Mouse (Mus musculus) heart, embryonic 14.5 days (tissue): Measurements from ENCODE around the gene Tifab. TPM values are rescaled to one million over a fixed set of nuclear protein-coding genes. Genes with fewer than 3 reads are reported as not detected.

ENCODE experiments used
- ATAC-seq: fragments of 200-750 bp; cut with Nextera tagmentation; 2 replicates; pipeline ENCODE4 v1.8.0; 2017; ENCODE audit warnings: low read depth, moderate TSS enrichment; ENCODE audit not compliant: insufficient number of reproducible peaks, insufficient read depth, low FRiP score
- H3K27ac ChIP-seq, 2 experiments: fragments of 200-500 bp in 1 of 2; fragments of 300-500 bp in 1 of 2; sonication (generic) in 1 of 2; replicated peaks in 1 of 2; 2 replicates each; pipeline ENCODE4 v1.5.1; 2012 to 2014; ENCODE audit warnings: low read depth in 2 of 2, low read length in 2 of 2, control low read depth in 1 of 2, mild to moderate bottlenecking in 1 of 2, mixed read lengths in 1 of 2; ENCODE audit not compliant: control insufficient read depth in 1 of 2, insufficient read depth in 1 of 2
- H3K27me3 ChIP-seq: fragments of 300-500 bp; sonication (generic); 2 replicates; pipeline ENCODE4 v1.6.1; 2014; ENCODE audit warnings: mild to moderate bottlenecking, low read length, control low read depth; ENCODE audit not compliant: control insufficient read depth, insufficient read depth
- H3K36me3 ChIP-seq: fragments of 300-500 bp; sonication (generic); 2 replicates; pipeline ENCODE4 v1.6.1; 2014; ENCODE audit warnings: mild to moderate bottlenecking, control low read depth, low read length, mixed read lengths; ENCODE audit not compliant: control insufficient read depth, insufficient read depth
- H3K4me1 ChIP-seq, 2 experiments: fragments of 200-500 bp in 1 of 2; fragments of 300-500 bp in 1 of 2; sonication (generic) in 1 of 2; 2 replicates each; pipeline ENCODE4 v1.6.1; 2012 to 2014; ENCODE audit warnings: low read length in 2 of 2, control low read depth in 1 of 2, mixed read lengths in 1 of 2; ENCODE audit not compliant: control insufficient read depth in 2 of 2, insufficient read depth in 2 of 2
- H3K4me2 ChIP-seq: fragments of 300-500 bp; sonication (generic); 2 replicates; pipeline ENCODE4 v1.6.1; 2014; ENCODE audit warnings: mild to moderate bottlenecking, low read length
- H3K4me3 ChIP-seq, 2 experiments: fragments of 200-500 bp in 1 of 2; fragments of 300-500 bp in 1 of 2; sonication (generic) in 1 of 2; 2 replicates each; pipeline ENCODE4 v1.5.1; 2012 to 2014; ENCODE audit warnings: low read length in 2 of 2, mild to moderate bottlenecking in 2 of 2, control low read depth in 1 of 2, low read depth in 1 of 2, moderate library complexity in 1 of 2; ENCODE audit not compliant: control insufficient read depth in 1 of 2, insufficient read depth in 1 of 2
- H3K9ac ChIP-seq: fragments of 300-500 bp; sonication (generic); 2 replicates; pipeline ENCODE4 v1.6.1; 2014; ENCODE audit warnings: mild to moderate bottlenecking, low read length
- H3K9me3 ChIP-seq: fragments of 300-500 bp; sonication (generic); 2 replicates; pipeline ENCODE4 v1.6.1; 2016; ENCODE audit warnings: low read length, control low read depth; ENCODE audit not compliant: control insufficient read depth
- WGBS: fragments of 180-500 bp; shearing (Covaris S2); extraction: QIAGEN DNeasy Blood & Tissue Kit; methylation state at CpG from one replicate; pipeline ENCODE4 v1.1.7; 2014; 5-methylcytosine and 5-hydroxymethylcytosine counted together
- polyA plus RNA-seq: library from polyadenylated mRNA; unstranded; fragments of >200 nt; fragmentation: Nextera tagmentation; extraction: Ambion mirVana; gene quantifications from 2 replicates; pipeline ENCODE4 v1.2.1, GENCODE M21; 2014

Tifab gene
- polyA plus RNA-seq, 1 experiment from 2014 or later = 0.28 TPM

- Histone ChIP-seq H3K36me3 (peaks cover under 1% of the 10 kb centered on the region; the same call in 1 of the 2 replicates), H3K9me3 (no peaks in the 10 kb centered on the region), H3K4me1 (peaks cover 15 to 34% of the 10 kb centered on the region in 2 experiments), H3K27ac (peak overlapping the region; percentile 85 to 90), H3K4me2 (peak overlapping the region; percentile 93), H3K27me3 (no peaks in the 10 kb centered on the region), H3K4me3 (peak overlapping the region; percentile 97), H3K9ac (peak overlapping the region; percentile 99)
- peak; percentile 83 for ATAC-seq
- 2% methylated on average over 49 of the region's 89 CpGs for WGBS
These were observed 43.2 kb downstream of the Tifab start for GRCm38 (mm10) chr13:56135231-56136052.

GRCm38 (mm10) chr13:56134631-56135181, 44.0 kb downstream of the Tifab start:
- Histone ChIP-seq H3K27ac (peak overlapping the region; percentile 54 to 90), H3K27me3 (no peaks in the 10 kb centered on the region), H3K4me2 (peak overlapping the region; percentile 93), H3K36me3 (peaks cover 7% of the 10 kb centered on the region; the same call in 1 of the 2 replicates), H3K4me1 (peaks cover 15 to 34% of the 10 kb centered on the region in 2 experiments), H3K4me3 (peak overlapping the region; percentile 97), H3K9me3 (no peaks in the 10 kb centered on the region), H3K9ac (peak overlapping the region; percentile 99)
- peak; percentile 15; the same call in 1 of the 2 replicates for ATAC-seq
- under 1% methylated on average over 45 of the region's 50 CpGs for WGBS

- no peak for ATAC-seq
- 51% methylated on average over 5 of the region's 5 CpGs for WGBS
- peak overlapping the region; percentile 93 for H3K4me2 ChIP-seq
These were observed 44.7 kb downstream of the Tifab start for GRCm38 (mm10) chr13:56134031-56134430.

GRCm38 (mm10) chr13:56132941-56133340, 45.7 kb downstream of the Tifab start:
- H3K27ac ChIP-seq = no peak overlapping the region
- peaks cover 15 to 34% of the 10 kb centered on the region in 2 experiments for H3K4me1 ChIP-seq
- no peak for ATAC-seq
- no peaks in the 10 kb centered on the region for H3K9me3 ChIP-seq
- 55% methylated on average over 7 of the region's 7 CpGs for WGBS
- H3K9ac ChIP-seq = 0 out of 2 replicates have a peak overlapping the region, but pooled peaks have one; percentile 17
- peaks cover 16% of the 10 kb centered on the region for H3K36me3 ChIP-seq
- H3K4me2 ChIP-seq = peak overlapping the region; percentile 24
- no peaks in the 10 kb centered on the region for H3K27me3 ChIP-seq
- no peak overlapping the region for H3K4me3 ChIP-seq

More at GRCm38 (mm10) chr13:56134031-56134430, 44.7 kb downstream of the Tifab start:
- peak overlapping the region in 1 of 2 experiments; percentile 97; a peak in 3 of 4 replicates for H3K4me3 ChIP-seq
- H3K36me3 ChIP-seq = peaks cover 10% of the 10 kb centered on the region; the same call in 1 of the 2 replicates
- no peaks in the 10 kb centered on the region for H3K27me3 ChIP-seq
- peak overlapping the region; percentile 99 for H3K9ac ChIP-seq
- H3K9me3 ChIP-seq = no peaks in the 10 kb centered on the region
- H3K4me1 ChIP-seq = peaks cover 15 to 34% of the 10 kb centered on the region in 2 experiments
- H3K27ac ChIP-seq = no peak overlapping the region

GRCm38 (mm10) chr13:56132326-56132936, 46.3 kb downstream of the Tifab start:
- no peak for ATAC-seq
- Histone ChIP-seq H3K4me1 (peaks cover 15 to 34% of the 10 kb centered on the region in 2 experiments), H3K9me3 (no peaks in the 10 kb centered on the region), H3K4me2 (peak overlapping the region; percentile 24), H3K9ac (no peak overlapping the region), H3K27me3 (no peaks in the 10 kb centered on the region), H3K36me3 (peaks cover 21% of the 10 kb centered on the region), H3K27ac (no peak overlapping the region), H3K4me3 (no peak overlapping the region)
- 60% methylated on average over 11 of the region's 11 CpGs for WGBS

- no peak overlapping the region for H3K27ac ChIP-seq
- WGBS = 65% methylated on average over 8 of the region's 8 CpGs
- no peak overlapping the region for H3K4me2 ChIP-seq
- H3K36me3 ChIP-seq = peaks cover 40% of the 10 kb centered on the region
- no peak overlapping the region for H3K9ac ChIP-seq
- H3K4me3 ChIP-seq = no peak overlapping the region
- H3K9me3 ChIP-seq = no peaks in the 10 kb centered on the region
- ATAC-seq = no peak
- H3K4me1 ChIP-seq = peaks cover 12 to 27% of the 10 kb centered on the region in 2 experiments
- H3K27me3 ChIP-seq = no peaks in the 10 kb centered on the region
These were observed 48.1 kb downstream of the Tifab start for GRCm38 (mm10) chr13:56130544-56130943.

- H3K4me3 ChIP-seq = no peak overlapping the region
- no peaks in the 10 kb centered on the region for H3K9me3 ChIP-seq
- no peak overlapping the region for H3K9ac ChIP-seq
- no peak overlapping the region for H3K4me2 ChIP-seq
- peaks cover 50% of the 10 kb centered on the region for H3K36me3 ChIP-seq
- H3K4me1 ChIP-seq = peaks cover 12 to 27% of the 10 kb centered on the region in 2 experiments
- WGBS = 93% methylated on average over 3 of the region's 3 CpGs
- no peak for ATAC-seq
- H3K27ac ChIP-seq = no peak overlapping the region
- H3K27me3 ChIP-seq = no peaks in the 10 kb centered on the region
These were observed 49.1 kb downstream of the Tifab start for GRCm38 (mm10) chr13:56129578-56129977.
